Mouse (Mus musculus) telencephalon, adult 2 months (tissue): Measurements from ENCODE around the gene Bcl2l13.

ENCODE experiments used
- DNase-seq: peaks from one replicate; pipeline ENCODE4 v3.0.0-alpha.2; 2011; ENCODE audit warnings: low read depth, low spot score

Gene Bcl2l13

GRCm38 (mm10) chr6:120929421-120929820 lies 93.4 kb downstream of the Bcl2l13 start:
- DNase-seq, result no peak

- no peak for DNase-seq
Measured at GRCm38 (mm10) chr6:120930450-120931306, 94.7 kb downstream of the Bcl2l13 start.

- DNase-seq, result no peak
Measured at GRCm38 (mm10) chr6:120932597-120932996, 96.6 kb downstream of the Bcl2l13 start.

GRCm38 (mm10) chr6:120933670-120934069 lies 97.7 kb downstream of the Bcl2l13 start:
- no peak for DNase-seq

GRCm38 (mm10) chr6:120934176-120934575 lies 98.2 kb downstream of the Bcl2l13 start:
- no peak for DNase-seq

DNA sequence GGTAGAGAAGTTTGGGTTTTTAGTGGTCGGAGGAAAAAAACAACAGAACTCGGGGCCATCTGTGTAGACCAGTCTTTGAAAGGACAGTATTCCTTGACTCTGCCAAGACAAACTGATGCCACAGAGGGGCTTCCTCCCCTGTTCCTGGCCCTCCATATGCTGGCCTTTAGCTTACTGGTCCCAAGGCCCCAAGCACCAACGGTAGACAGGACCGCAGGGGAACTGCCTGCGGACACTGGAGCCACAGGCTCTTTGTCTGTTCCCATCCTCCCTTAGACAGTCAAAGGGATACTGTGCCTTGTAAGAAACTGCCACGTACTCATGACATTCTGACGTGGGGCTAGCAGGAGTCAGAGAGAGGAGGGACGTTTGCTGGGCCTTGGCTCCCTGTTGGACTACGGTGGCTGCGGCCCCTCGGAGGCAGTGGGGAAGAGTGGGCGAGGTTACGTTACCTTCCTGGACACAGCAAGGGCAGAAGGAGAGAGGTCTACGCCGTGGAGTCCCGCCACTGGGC lies 101.1 kb downstream of the Bcl2l13 start:
- no peak for DNase-seq

DNA sequence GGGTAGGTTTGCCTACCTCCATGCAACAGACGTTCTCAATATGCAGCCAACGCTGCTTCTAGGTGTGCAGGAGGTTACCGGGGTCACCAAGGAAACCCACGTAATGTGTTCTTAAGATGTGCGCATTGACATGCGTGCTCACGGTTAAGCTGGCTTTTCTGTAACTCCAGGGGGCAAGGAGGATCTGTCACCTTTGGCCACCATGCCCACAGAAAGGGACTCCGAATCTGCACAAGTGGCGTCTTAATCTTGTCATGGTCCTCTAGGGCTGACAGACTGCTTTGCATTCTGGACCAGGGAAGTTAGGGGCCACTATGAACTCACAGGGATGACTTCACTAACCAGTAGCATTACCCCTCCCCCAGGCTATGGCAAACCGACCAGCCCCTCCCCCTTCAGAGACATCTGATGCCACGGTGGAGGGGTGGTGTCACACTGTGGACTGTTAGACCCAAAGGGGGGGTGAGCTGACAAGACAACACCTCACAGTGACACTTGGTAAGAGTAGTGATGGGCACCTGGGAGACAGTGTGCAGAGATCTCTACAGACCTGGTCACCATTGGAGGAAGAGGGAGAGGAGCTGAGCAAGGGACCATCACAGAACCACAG lies 102.1 kb downstream of the Bcl2l13 start:
- DNase-seq, result no peak

DNA sequence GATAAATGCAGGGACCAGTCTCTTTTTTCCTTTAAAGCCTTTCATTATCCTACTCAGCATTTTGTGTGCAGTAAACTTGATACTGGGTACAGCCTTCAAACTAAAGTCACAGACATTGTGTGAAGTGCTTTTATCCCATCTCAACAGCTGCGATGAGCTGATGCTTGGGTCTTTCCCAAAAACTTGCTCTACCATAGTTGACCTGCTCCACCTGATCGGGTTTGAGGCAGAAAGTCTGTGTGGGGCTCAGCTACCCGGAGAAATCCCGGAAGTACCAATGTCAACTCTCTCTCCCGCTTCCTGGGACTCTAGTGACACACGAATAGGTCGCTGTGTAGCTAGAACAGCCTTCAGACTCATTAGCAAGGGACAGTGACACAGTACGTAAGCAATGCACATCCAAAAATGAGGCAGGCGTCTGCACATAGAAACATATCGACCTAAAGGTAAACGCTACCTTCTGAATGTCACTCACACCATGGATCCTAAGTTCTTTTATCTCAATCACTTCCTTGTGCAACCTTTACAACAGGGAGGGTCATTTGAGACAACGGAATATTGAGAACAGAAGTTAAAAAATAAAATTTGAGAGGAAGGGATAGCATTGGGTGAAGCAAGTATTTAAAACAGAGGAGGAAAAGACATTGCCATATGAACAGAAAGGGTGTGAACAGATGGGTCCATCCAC lies 102.9 kb downstream of the Bcl2l13 start:
- DNase-seq, result no peak

DNA sequence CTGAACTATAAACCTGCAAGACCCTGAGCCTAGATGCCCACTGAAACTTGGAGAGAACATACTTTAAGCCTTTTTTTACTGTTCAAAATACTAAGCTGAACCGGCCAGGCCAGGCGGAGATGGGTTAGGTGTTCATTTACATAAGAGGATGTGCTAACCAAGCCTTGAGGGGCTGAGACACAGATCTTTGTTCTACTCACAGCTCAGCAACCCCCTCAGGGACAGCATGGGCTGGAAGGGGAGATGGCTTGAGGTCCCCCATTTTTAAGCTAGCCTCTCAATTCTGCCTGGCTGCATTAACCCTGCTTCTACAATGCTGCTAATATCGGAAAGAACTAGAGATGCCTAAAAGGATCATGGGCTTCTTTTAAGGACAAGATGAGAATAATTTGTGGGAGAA lies 103.8 kb downstream of the Bcl2l13 start:
- DNase-seq, result no peak

GRCm38 (mm10) chr6:120940446-120941083 lies 104.6 kb downstream of the Bcl2l13 start:
- DNase-seq, result no peak

DNA sequence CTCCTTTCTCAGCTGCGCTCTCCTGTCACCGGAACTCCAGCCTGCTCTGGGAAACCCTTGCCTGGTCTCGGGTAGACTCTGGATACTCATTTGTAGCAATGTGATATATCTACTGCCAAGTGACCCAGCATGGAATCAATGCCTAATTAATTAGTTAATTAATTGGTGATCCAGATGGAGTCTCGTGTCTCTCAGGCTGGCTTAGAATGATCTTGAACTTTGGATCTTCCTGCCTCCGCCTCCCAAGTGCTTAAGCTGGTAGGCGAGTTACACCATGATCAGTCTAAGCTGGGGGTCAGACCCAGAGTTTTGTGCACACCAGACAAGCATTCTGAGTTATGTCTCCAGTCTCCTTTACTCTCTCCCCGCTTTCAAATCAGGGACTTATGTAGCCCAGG lies 105.1 kb downstream of the Bcl2l13 start:
- DNase-seq, result no peak

- no peak for DNase-seq
Measured at GRCm38 (mm10) chr6:120941575-120941974, 105.6 kb downstream of the Bcl2l13 start.
